In the genomic region with DNA sequence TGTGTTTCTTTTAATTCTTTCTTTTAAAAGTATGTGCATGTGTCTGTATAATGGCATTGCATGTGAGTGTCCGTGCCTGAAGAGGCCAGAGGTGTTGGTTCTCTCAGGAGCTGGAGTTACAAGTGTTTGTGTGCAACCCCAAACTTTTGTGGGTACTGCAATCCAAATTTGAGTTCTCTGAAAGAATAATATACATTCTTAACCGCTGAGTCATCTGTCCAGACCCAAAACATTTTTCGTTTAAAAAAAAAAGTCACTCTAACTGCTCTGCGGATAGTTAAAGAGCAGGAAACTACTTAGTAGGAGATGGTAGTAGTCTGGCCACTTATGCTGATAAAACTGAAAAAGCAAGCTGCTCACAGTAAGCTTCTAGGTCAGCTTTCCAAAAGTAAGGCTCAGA, we compare ENCODE assay signal across 22 mouse cellular contexts. TPM values are rescaled to one million over a fixed set of nuclear protein-coding genes. Genes with fewer than 3 reads are reported as not detected.
DNase-seq lines count a peak whose midpoint lies in the region; ATAC-seq and TF ChIP-seq lines count a peak whose summit lies in the region.
"Had no signal": no experiment of that assay in that cellular context is flagged by ENCODE, and none has a peak within 500 bp of the region (broad histone marks: within the 10 kb centered on the region; RNA-seq: fewer than 3 reads in every experiment).

No protein-coding gene starts in this region.

- H3K9me3 ChIP-seq in forebrain, embryonic 15.5 days, result no peaks in the 10 kb centered on the region
- H3K9me3 ChIP-seq: embryonic facial prominence, embryonic 10.5 days; embryonic facial prominence, embryonic 13.5 days; forebrain, embryonic 10.5 days; forebrain, embryonic 13.5 days; hindbrain, embryonic 12.5 days; hindbrain, embryonic 15.5 days had no signal

- H3K36me3 ChIP-seq in forebrain, embryonic 15.5 days, result no peaks in the 10 kb centered on the region
- H3K36me3 ChIP-seq: embryonic facial prominence, embryonic 10.5 days; embryonic facial prominence, embryonic 13.5 days; forebrain, embryonic 10.5 days; hindbrain, embryonic 12.5 days; hindbrain, embryonic 15.5 days had no signal

- peak overlapping the region; percentile 72; the same call in 1 of the 2 replicates for H3K27ac ChIP-seq in gastrocnemius, adult 2 months
- H3K27ac ChIP-seq in forebrain, embryonic 15.5 days (replicated peaks), result no peak overlapping the region
- H3K27ac ChIP-seq: embryonic facial prominence, embryonic 10.5 days; embryonic facial prominence, embryonic 13.5 days; forebrain, embryonic 10.5 days; forebrain, embryonic 13.5 days; hindbrain, embryonic 12.5 days; hindbrain, embryonic 15.5 days had no signal

- no peaks in the 10 kb centered on the region for H3K4me1 ChIP-seq in forebrain, embryonic 15.5 days
- H3K4me1 ChIP-seq: embryonic facial prominence, embryonic 10.5 days; embryonic facial prominence, embryonic 13.5 days; forebrain, embryonic 13.5 days; hindbrain, embryonic 12.5 days; hindbrain, embryonic 15.5 days had no signal

- DNase-seq in gastrocnemius, adult 2 months, result no peak
- DNase-seq in gastrocnemius, postnatal 14 days, result no peak
- peak; percentile 49 for DNase-seq in 3134 (ENCODE audit: extremely low read depth, insufficient read length, low spot score)
- DNase-seq in NIH3T3 (ENCODE audit: low read depth), result peak; percentile 57
- DNase-seq in spleen, postnatal 10 days (ENCODE audit: low spot score in 2 of 2), result no peak
- DNase-seq: adrenal gland, postnatal 10 days; adrenal gland, postnatal 36 days; cerebellum, adult 2 months; cerebellum, postnatal 10 days; embryo, embryonic 11 days; forebrain, postnatal 0 days; gastrocnemius, postnatal 36 days had no signal

- H3K4me3 ChIP-seq in gastrocnemius, adult 2 months, result no peak overlapping the region
- H3K4me3 ChIP-seq in forebrain, embryonic 15.5 days, result no peak overlapping the region
- H3K4me3 ChIP-seq: embryonic facial prominence, embryonic 10.5 days; embryonic facial prominence, embryonic 13.5 days; forebrain, embryonic 10.5 days; forebrain, embryonic 13.5 days; hindbrain, embryonic 12.5 days; hindbrain, embryonic 15.5 days had no signal

- no peaks in the 10 kb centered on the region for H3K27me3 ChIP-seq in forebrain, embryonic 15.5 days
- H3K27me3 ChIP-seq: embryonic facial prominence, embryonic 13.5 days; forebrain, embryonic 13.5 days; hindbrain, embryonic 12.5 days; hindbrain, embryonic 15.5 days; Patski had no signal

- H3K4me2 ChIP-seq in forebrain, embryonic 15.5 days (replicated peaks), result no peak overlapping the region
- H3K4me2 ChIP-seq: embryonic facial prominence, embryonic 13.5 days; forebrain, embryonic 13.5 days; heart, embryonic 11.5 days; hindbrain, embryonic 12.5 days; hindbrain, embryonic 15.5 days had no signal

- no peak overlapping the region for H3K9ac ChIP-seq in forebrain, embryonic 15.5 days (replicated peaks)
- H3K9ac ChIP-seq: embryonic facial prominence, embryonic 13.5 days; forebrain, embryonic 13.5 days; forebrain, postnatal 0 days; hindbrain, embryonic 12.5 days; hindbrain, embryonic 15.5 days had no signal

- intact Hi-C loops in gastrocnemius, adult 2 months (cut with DNase I), result no loop called here
- intact Hi-C loops in gastrocnemius, postnatal 14 days (cut with DNase I; ENCODE audit: low total_unique reads), result no loop called here

- TF ChIP-seq CTCF in gastrocnemius, adult 2 months (IDR thresholded peaks at IDR 0.05), result no peak

- no peak for ATAC-seq in forebrain, embryonic 15.5 days (replicated peaks)
- ATAC-seq: forebrain, embryonic 13.5 days; intestine, postnatal 0 days; Patski had no signal

- 82% methylated on average over 4 of the region's 4 CpGs for WGBS in forebrain, embryonic 15.5 days

RNA-seq across cellular contexts. Expression of a gene that starts 12.3 kb away (rescaled TPM):
- total RNA-seq in gastrocnemius, adult 2 months (2021), result 100 to 1,000 TPM; 209 to 221 TPM
- total RNA-seq in gastrocnemius, postnatal 14 days (2021), result 100 to 1,000 TPM; 123 to 126 TPM
- 88.1 and 91.3 TPM in 2 replicates for polyA plus RNA-seq in forebrain, embryonic 15.5 days (2015; fragmentation: Nextera tagmentation; extraction: Ambion mirVana)

Comparison
In these comparisons a context has a peak if more than half of its experiments do, and no peak if none do; other contexts are left out.
1. DNase-seq: peak in 3134 (single experiment) and NIH3T3 (single experiment); none in gastrocnemius, adult 2 months (single experiment), gastrocnemius, postnatal 14 days (single experiment) and spleen, postnatal 10 days (0 of 2).